Mouse (Mus musculus) liver, adult 2 months (tissue): ENCODE measurements around the gene Ube2g2.

Source experiments
- CTCF ChIP-seq: fragments of 200-500 bp; IDR thresholded peaks from 2 replicates; pipeline ENCODE4 v1.5.1; 2011; ENCODE audit warnings: low read depth, low read length, control low read depth
- POLR2A ChIP-seq: fragments of 200-500 bp; IDR thresholded peaks from 2 replicates; pipeline ENCODE4 v1.6.1; 2011; ENCODE audit warnings: low read length, control low read depth; ENCODE audit not compliant: insufficient read depth; ENCODE audit errors: extremely low read depth

GRCm38 (mm10) chr10:77583795-77584422 is 38.2 kb upstream of the Ube2g2 start:
- TF ChIP-seq CTCF (no peak), POLR2A (no peak)
